21 mouse cellular contexts compared by ENCODE assay signal in genomic region chr8:61844575-61844974, GRCm38 (mm10). TPM values are rescaled to one million over a fixed set of nuclear protein-coding genes. Genes with fewer than 3 reads are reported as not detected.
A peak's percentile ranks its signal among the peaks of the same experiment; 100 is the strongest.
DNase-seq lines count a peak whose midpoint lies in the region; ATAC-seq and TF ChIP-seq lines count a peak whose summit lies in the region.
"Had no signal": no experiment of that assay in that cellular context is flagged by ENCODE, and none has a peak within 500 bp of the region (broad histone marks: within the 10 kb centered on the region; RNA-seq: fewer than 3 reads in every experiment).

No protein-coding gene starts in this region.

- H3K27ac ChIP-seq in embryonic facial prominence, embryonic 11.5 days (replicated peaks; ENCODE audit: low read depth, low read length) = no peak overlapping the region
- H3K27ac ChIP-seq in embryonic facial prominence, embryonic 10.5 days (replicated peaks) = no peak overlapping the region
- H3K27ac ChIP-seq in heart, embryonic 15.5 days = peak overlapping the region; percentile 32; the same call in 1 of the 2 replicates
- no peak overlapping the region; the same call in 1 of the 2 replicates for H3K27ac ChIP-seq in limb, embryonic 13.5 days
- H3K27ac ChIP-seq: forebrain, embryonic 13.5 days; hindbrain, postnatal 0 days; kidney, embryonic 15.5 days had no signal

- no peaks in the 10 kb centered on the region for H3K36me3 ChIP-seq in embryonic facial prominence, embryonic 11.5 days (replicated peaks; ENCODE audit: control insufficient read depth, insufficient read depth, low read depth, low read length)
- H3K36me3 ChIP-seq in embryonic facial prominence, embryonic 10.5 days (replicated peaks) = no peaks in the 10 kb centered on the region
- 0 out of 2 replicates have a peak, but pooled peaks cover 3% of the 10 kb centered on the region for H3K36me3 ChIP-seq in heart, embryonic 15.5 days
- no peaks in the 10 kb centered on the region for H3K36me3 ChIP-seq in limb, embryonic 13.5 days
- H3K36me3 ChIP-seq: kidney, embryonic 15.5 days had no signal

- no peak overlapping the region for H3K4me3 ChIP-seq in embryonic facial prominence, embryonic 11.5 days (ENCODE audit: low read depth, low read length)
- H3K4me3 ChIP-seq in embryonic facial prominence, embryonic 10.5 days = no peak overlapping the region
- H3K4me3 ChIP-seq in heart, embryonic 15.5 days = no peak overlapping the region
- H3K4me3 ChIP-seq in limb, embryonic 13.5 days = no peak overlapping the region
- H3K4me3 ChIP-seq: forebrain, embryonic 13.5 days; kidney, embryonic 15.5 days had no signal

- 42% methylated on average over 4 of the region's 4 CpGs for whole genome bisulfite sequencing in embryonic facial prominence, embryonic 11.5 days
- 60% methylated on average over 4 of the region's 4 CpGs for WGBS in embryonic facial prominence, embryonic 10.5 days
- WGBS in heart, embryonic 15.5 days = 70% methylated on average over 4 of the region's 4 CpGs
- 15% methylated on average over 4 of the region's 4 CpGs for WGBS in limb, embryonic 13.5 days

- no peak for TF ChIP-seq POLR2A in brain, embryonic 14.5 days (IDR thresholded peaks at IDR 0.05; ENCODE audit: borderline replicate concordance, extremely low read depth, insufficient read depth, insufficient read length, poor library complexity, severe bottlenecking)

- no peak overlapping the region for H3K4me2 ChIP-seq in embryonic facial prominence, embryonic 11.5 days (ENCODE audit: low read depth, low read length)
- no peak overlapping the region for H3K4me2 ChIP-seq in heart, embryonic 15.5 days
- peak overlapping the region; percentile 29 for H3K4me2 ChIP-seq in limb, embryonic 13.5 days (replicated peaks)
- H3K4me2 ChIP-seq: forebrain, embryonic 13.5 days; kidney, embryonic 15.5 days; midbrain, embryonic 11.5 days had no signal

- peak; percentile 39 for DNase-seq in embryonic facial prominence, embryonic 11.5 days (ENCODE audit: low spot score)
- DNase-seq in embryonic facial prominence, embryonic 10.5 days (ENCODE audit: low spot score) = no peak
- DNase-seq in heart, adult 18-20 months = no peak
- DNase-seq in brain, embryonic 14.5 days (ENCODE audit: low read depth) = peak; percentile 23
- DNase-seq in MN1 (ENCODE audit: low spot score) = no peak
- DNase-seq: adrenal gland, postnatal 25 days; cerebellum, adult 9-10 months; heart, postnatal 10 days; kidney, postnatal 4 days; liver, postnatal 0 days; lung, postnatal 14 days; right cerebral cortex, adult 18-20 months; right cerebral cortex, postnatal 4 days had no signal

- no peak for ATAC-seq in embryonic facial prominence, embryonic 11.5 days (replicated peaks; ENCODE audit: insufficient number of reproducible peaks, low FRiP score, low TSS enrichment, low read depth)
- no peak for ATAC-seq in heart, embryonic 15.5 days (replicated peaks; ENCODE audit: insufficient number of reproducible peaks, insufficient read depth, low FRiP score, low read depth)
- peak; percentile 67; the same call in 1 of the 2 replicates for ATAC-seq in limb, embryonic 13.5 days (ENCODE audit: low FRiP score, low read depth)
- ATAC-seq in activated CD4-positive, CD25-positive, alpha-beta regulatory T cell, adult 4 months = no peak
- ATAC-seq: forebrain, embryonic 13.5 days; hindbrain, postnatal 0 days; intestine, embryonic 16.5 days; liver, postnatal 0 days had no signal

- H3K27me3 ChIP-seq in embryonic facial prominence, embryonic 11.5 days (ENCODE audit: control insufficient read depth, insufficient read depth, low read length) = no peaks in the 10 kb centered on the region
- H3K27me3 ChIP-seq in embryonic facial prominence, embryonic 10.5 days (replicated peaks; ENCODE audit: low read depth, poor library complexity, severe bottlenecking) = no peaks in the 10 kb centered on the region
- H3K27me3 ChIP-seq in heart, embryonic 15.5 days = no peaks in the 10 kb centered on the region
- H3K27me3 ChIP-seq in limb, embryonic 13.5 days = no peaks in the 10 kb centered on the region
- H3K27me3 ChIP-seq: forebrain, embryonic 13.5 days; kidney, embryonic 15.5 days had no signal

- TF ChIP-seq CTCF in brain, embryonic 14.5 days (IDR thresholded peaks at IDR 0.05; ENCODE audit: borderline replicate concordance, extremely low read depth, insufficient read depth, insufficient read length) = no peak

- no peak overlapping the region for H3K9ac ChIP-seq in embryonic facial prominence, embryonic 11.5 days (replicated peaks; ENCODE audit: low read length)
- H3K9ac ChIP-seq in heart, embryonic 15.5 days = no peak overlapping the region
- H3K9ac ChIP-seq in limb, embryonic 13.5 days = no peak overlapping the region
- H3K9ac ChIP-seq: forebrain, embryonic 13.5 days; kidney, embryonic 15.5 days; liver, postnatal 0 days had no signal

- H3K4me1 ChIP-seq in embryonic facial prominence, embryonic 11.5 days (ENCODE audit: control insufficient read depth, insufficient read depth, low read length) = no peaks in the 10 kb centered on the region; the same call in 1 of the 2 replicates
- peaks cover 46% of the 10 kb centered on the region for H3K4me1 ChIP-seq in embryonic facial prominence, embryonic 10.5 days
- peaks cover 32% of the 10 kb centered on the region for H3K4me1 ChIP-seq in heart, embryonic 15.5 days (replicated peaks)
- peaks cover 32% of the 10 kb centered on the region for H3K4me1 ChIP-seq in limb, embryonic 13.5 days

- H3K9me3 ChIP-seq in embryonic facial prominence, embryonic 11.5 days (replicated peaks; ENCODE audit: control insufficient read depth, low read length) = no peaks in the 10 kb centered on the region
- no peaks in the 10 kb centered on the region for H3K9me3 ChIP-seq in embryonic facial prominence, embryonic 10.5 days
- no peaks in the 10 kb centered on the region for H3K9me3 ChIP-seq in heart, embryonic 15.5 days (replicated peaks)
- peaks cover 3% of the 10 kb centered on the region; the same call in 1 of the 2 replicates for H3K9me3 ChIP-seq in limb, embryonic 13.5 days
- H3K9me3 ChIP-seq: forebrain, embryonic 13.5 days; kidney, embryonic 15.5 days had no signal

RNA-seq across cellular contexts. Expression of gene Palld, which starts 57.9 kb away (rescaled TPM):
- polyA plus RNA-seq in embryonic facial prominence, embryonic 11.5 days (2014; fragmentation: Nextera tagmentation; extraction: Ambion mirVana) = 47.7 and 52.4 TPM in 2 replicates
- 52.2 and 62.2 TPM in 2 replicates for polyA plus RNA-seq in embryonic facial prominence, embryonic 10.5 days (2016; fragmentation: Nextera tagmentation; extraction: Ambion mirVana)
- 173 and 181 TPM in 2 replicates for polyA plus RNA-seq in heart, embryonic 15.5 days (2015; fragmentation: Nextera tagmentation; extraction: Ambion mirVana)
- total RNA-seq in heart, adult 18-20 months (2021) = 100 to 1,000 TPM; 157 to 161 TPM
- 12.3 and 16.4 TPM in 2 replicates for polyA plus RNA-seq in brain, embryonic 14.5 days (2012; rRNA removed)
- 114 and 116 TPM in 2 replicates for polyA plus RNA-seq in limb, embryonic 13.5 days (2015; fragmentation: Nextera tagmentation; extraction: Ambion mirVana)
- under 1 TPM; 0.24 to 0.33 TPM for polyA plus RNA-seq in activated CD4-positive, CD25-positive, alpha-beta regulatory T cell, adult 4 months (2017; shearing (Covaris generic))

Comparison
In these comparisons a context has a peak if more than half of its experiments do, and no peak if none do; other contexts are left out.
1. DNase-seq: peak in embryonic facial prominence, embryonic 11.5 days (single experiment) and brain, embryonic 14.5 days (single experiment); none in embryonic facial prominence, embryonic 10.5 days (single experiment), heart, adult 18-20 months (0 of 2) and MN1 (single experiment).